Mouse (Mus musculus): Measurements from ENCODE around the gene Cetn3.

Gene Cetn3

DNA sequence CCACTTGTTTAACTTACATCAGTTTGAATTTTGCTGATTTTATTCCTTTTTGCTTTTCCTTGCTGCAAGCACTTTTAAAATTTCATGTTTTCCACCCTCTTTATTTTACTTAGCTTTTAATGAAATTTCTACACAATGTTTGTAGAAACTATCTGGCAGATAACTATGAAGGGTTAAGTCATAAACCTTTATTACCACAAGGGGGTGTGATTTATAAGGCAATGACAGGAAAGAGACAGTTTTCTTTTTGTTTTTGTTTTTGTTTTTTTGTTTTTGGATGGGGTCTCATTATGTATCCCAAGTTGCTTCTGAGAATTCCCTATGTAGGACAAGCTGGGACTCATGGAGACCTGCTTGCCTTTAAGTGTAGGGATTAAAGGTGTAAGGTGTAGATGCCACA is 39.9 kb downstream of the Cetn3 start:
- DNase-seq (ENCODE audit: low spot score in 2 of 2), result no peak

DNA sequence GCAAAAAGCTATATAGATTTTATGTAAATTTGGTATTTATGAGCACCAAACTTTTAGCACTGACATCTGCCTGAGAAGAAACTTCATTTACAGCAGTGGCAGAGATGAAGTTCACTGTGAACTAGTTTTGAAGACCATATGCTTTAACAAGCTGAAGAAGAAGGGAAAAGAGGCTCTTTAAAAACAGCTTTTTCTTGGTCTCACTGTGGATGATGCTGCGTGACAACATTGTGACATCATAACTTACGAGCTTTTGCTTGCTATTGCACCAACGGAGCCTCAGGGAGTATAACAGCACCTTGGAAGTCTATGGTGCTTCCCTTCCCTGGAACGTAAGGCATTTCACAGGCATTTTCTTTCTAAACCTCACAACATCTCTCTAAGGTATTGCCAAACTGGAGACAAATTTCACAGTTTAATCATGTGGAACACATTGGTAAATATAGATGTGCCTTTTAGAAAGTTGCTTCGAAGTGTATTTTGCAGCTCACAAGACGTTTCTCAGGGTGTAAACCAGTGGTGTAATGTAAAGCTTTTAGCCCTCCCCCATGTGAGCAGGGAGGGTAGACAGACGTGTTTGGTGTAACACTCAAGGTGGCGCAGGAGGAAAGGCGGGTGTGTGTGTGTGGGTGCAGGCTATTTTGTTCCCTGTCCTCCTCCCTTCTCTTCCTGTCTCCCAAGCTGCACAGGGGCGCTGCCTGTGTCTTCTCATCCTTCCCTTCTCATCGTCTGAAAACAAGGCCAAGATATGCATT is 41.9 kb downstream of the Cetn3 start:
- no peak for DNase-seq (ENCODE audit: low spot score in 2 of 2)

DNA sequence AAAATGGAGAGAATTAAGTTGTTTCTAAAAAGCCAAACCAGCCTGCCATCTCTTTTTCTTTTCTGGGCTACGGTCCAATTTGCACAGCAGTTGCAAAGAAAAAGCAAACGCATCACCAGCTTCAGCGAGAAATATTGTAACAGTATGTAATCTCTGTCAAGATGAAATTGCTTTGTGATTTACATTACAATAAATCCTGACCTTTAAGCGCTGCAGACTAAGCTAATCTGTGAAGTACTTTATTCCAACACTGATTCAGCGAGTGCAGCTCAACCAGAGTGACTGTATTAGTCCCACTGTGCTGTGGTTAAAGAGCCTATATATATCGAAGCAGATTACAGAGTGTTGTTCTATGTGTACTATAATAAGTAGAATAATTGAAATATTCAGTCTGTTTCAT is 45.6 kb downstream of the Cetn3 start:
- DNase-seq (ENCODE audit: low spot score in 2 of 2), result no peak

- DNase-seq (ENCODE audit: low spot score in 2 of 2), result no peak
Observed at GRCm38 (mm10) chr13:81831838-81832237, 49.0 kb downstream of the Cetn3 start.

GRCm38 (mm10) chr13:81836386-81837177 is 53.7 kb downstream of the Cetn3 start:
- DNase-seq (ENCODE audit: low spot score in 2 of 2), result no peak

- no peak for DNase-seq (ENCODE audit: low spot score in 2 of 2)
Observed at GRCm38 (mm10) chr13:81838016-81838415, 55.1 kb downstream of the Cetn3 start.

- DNase-seq (ENCODE audit: low spot score in 2 of 2), result no peak
Observed at GRCm38 (mm10) chr13:81838948-81839347, 56.1 kb downstream of the Cetn3 start.

DNA sequence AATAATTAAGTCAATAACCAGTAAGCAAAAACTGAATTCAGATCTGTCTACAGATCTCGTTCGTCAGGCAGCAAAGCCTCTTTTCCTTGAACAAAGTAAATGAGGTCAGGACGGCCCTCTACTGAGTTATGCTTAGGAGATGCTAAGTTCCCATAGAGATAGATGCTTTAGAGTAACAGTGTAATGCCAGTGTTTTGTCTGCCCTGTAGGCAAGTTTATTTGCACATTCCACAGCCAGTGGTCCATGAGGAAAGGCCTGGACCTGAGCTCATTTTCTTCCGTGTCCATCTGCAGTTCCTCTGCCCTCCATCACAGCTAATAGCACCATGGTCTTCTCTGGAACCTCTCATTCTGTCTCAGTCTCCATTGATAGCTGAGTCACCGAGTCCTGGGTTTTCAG is 57.4 kb downstream of the Cetn3 start:
- no peak for DNase-seq (ENCODE audit: low spot score in 2 of 2)

GRCm38 (mm10) chr13:81840646-81841045 is 57.8 kb downstream of the Cetn3 start:
- no peak for DNase-seq (ENCODE audit: low spot score in 2 of 2)

- no peak for DNase-seq (ENCODE audit: low spot score in 2 of 2)
Observed at GRCm38 (mm10) chr13:81842278-81842677, 59.4 kb downstream of the Cetn3 start.

Measured in urinary bladder, postnatal 4 days (tissue).